Mouse (Mus musculus) gastrocnemius, adult 8-10 months (tissue): Measurements from ENCODE around the gene Gatad2a. TPM values are rescaled to one million over a fixed set of nuclear protein-coding genes. Genes with fewer than 3 reads are reported as not detected.
A peak's percentile ranks its signal among the peaks of the same experiment; 100 is the strongest.

Source experiments
- DNase-seq, 2 experiments: peaks; one replicate each; pipeline ENCODE4 v3.0.0; 2022; ENCODE audit warnings: low spot score in 2 of 2
- total RNA-seq, 4 experiments: library from RNA; stranded (reverse); gene quantifications; 2 replicates each; pipeline ENCODE4 v1.2.4; 2022

Gene Gatad2a
- total RNA-seq, 4 experiments from 2014 or later: 20.5 to 26.4 (median 25.2) TPM

DNA sequence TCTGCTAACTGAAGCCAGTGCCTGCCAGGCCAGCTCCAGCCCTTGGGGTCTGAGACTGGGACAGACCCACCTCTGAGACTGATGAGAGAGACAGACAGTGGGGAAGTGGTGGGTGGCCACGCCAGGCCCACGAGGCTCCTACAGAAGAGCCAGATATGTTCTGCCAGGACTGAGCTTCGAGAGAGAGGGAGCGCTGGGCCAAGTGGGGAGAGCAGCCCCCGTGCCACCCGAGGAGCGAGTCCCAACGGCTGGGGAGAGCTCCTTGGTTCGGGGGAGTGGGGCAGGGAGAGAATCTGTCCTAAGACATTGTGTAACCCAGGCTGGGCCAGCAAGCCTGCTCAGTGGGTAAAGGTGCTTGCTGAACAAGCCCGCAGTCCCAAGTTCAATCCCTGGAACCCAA, 119.2 kb downstream of the Gatad2a start:
- DNase-seq: no peak

DNA sequence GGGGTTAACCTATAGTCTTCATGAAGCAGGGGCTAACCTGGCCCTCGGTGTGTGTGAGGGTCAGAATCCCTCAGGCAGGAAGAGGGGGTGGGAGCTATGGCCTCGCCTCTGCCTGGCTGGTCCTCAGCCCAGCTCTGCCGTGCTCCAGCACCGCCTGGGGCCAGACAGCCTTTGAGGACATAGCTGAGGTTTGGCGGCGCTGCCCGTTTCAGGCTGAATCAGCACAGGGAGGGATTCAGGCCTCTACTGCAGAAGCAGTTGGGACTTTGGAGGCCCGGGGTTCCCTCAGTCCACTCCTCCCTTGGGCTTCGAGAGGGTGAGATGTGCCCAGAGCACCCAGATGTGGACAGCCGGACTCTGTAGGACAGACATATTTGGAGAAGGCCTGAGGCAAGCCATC, 120.1 kb downstream of the Gatad2a start:
- no peak for DNase-seq

DNA sequence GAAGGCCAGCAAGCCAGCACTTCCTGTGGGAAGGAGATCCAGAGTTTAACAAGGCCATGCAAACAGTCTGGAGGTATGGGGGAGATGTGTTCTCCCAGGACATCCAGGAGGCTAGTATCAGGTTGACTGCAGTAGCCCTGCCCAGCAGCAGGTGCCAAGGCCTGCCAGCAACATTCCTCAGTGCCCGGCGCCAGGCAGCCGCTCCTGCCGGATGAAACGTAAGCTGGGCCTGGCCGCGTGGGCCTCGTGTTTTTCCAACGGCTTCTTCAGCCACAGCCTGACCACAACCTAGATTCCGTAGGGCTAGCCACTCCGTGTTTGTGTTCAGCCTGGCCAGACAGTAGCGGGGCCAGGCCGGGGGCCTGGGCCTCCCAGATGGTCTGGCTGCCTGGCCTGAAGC, 121.5 kb downstream of the Gatad2a start:
- peak; percentile 61 to 77 for DNase-seq

DNA sequence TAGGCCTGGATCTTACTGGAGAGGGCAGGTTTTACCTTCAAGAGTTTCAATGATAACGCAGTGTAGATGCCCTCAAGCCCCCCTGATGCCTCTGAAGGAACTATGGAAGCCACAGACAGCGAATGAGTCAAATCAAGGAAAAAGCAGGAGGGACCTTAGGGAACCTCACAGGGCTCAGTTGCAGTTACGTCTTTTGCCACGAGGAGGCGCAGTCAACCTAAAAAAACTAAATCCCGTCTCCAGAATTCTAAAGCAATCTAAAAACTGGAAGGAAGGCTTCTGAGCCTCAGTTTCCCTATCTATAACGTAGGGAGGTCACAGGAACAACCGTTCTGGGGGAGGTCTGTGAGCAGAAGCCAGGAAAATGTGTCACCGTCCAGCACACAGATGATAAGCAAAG, 122.0 kb downstream of the Gatad2a start:
- peak in 1 of 2 experiments; percentile 48 for DNase-seq

DNA sequence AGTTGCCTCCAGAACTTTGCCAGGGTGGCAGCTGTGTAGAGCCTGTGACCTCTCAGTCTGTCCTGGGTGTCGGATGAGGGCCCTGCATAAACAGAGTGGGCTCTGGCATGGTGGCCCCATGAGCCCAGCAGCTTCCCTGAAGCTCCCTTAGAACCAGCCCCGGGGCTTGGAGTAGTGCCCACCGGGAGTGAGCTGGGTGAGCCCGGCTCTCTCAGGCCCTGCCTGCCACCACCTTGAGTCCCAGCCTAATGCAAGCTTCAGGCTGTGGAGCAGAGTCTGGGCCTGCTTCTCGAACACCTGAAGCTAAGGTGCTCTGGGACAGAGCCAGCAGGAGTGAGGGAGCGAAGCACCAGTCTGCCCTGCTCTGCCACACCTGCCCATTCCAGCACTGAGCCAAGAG, 125.3 kb downstream of the Gatad2a start:
- DNase-seq: no peak

DNA sequence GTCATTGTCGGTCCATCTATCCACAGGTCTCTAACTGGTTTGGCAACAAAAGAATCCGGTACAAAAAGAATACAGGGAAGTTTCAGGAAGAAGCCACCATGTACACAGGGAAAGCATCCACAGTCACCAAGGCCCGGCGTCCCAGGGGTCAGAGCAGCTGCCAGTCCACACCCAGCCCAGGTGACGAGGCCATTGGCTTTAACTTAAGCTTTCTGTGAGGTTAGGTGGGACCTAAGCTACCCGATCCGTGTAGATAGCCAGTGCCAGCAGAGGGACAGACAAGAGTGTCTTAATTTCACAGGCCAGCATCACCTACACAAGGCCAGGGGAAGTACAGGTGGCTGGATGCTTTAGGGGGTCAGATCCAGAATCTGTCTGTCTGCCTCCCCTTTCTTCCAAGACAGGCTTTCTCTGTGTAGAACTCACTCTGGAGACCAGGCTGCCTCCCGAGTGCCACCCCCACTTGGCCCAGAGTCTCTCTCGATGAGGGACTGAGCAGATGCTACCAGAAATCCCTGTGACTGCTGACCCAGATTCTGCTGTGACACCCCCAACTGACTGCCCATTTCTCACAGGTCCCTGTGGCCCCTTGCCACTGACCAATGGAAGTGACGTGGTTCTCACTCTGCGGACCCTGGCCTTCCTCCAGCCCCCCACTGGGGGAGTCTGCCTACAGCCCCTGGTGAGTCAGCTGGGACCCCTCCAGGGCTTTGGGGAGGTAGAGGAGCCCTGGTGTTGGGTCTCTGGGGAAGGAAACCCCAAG, 126.0 kb downstream of the Gatad2a start:
- DNase-seq: no peak

DNA sequence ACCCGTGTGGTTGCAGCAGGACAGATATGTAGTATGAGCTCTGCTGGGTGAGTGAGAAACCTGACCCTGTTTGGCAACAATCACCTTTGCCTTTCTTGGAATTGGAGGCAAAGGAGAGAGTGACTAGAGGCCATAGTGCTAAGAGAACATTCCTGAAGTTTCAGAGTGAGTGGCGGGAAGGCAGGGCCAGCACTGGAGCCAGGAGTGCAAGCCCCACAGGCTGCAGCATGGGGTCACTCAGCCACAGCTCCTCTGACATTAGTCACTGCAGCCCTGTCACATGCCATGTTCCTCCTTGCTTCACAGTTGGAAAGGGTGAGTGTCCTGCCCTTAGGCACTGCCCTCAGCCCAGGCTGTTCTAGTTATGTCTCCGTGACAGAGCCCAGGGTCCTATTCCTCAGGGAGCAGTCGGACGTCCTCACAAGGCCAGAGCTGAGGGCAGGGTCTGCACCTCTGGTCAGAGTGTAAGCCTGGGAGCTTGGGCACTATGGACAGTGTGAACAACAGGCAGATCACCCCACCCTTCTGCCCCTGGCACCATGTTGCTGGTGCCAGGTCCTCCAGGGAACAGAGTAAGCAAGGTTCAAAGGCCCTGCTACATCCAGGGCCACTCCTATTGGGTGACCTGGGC, 128.4 kb downstream of the Gatad2a start:
- no peak for DNase-seq

DNA sequence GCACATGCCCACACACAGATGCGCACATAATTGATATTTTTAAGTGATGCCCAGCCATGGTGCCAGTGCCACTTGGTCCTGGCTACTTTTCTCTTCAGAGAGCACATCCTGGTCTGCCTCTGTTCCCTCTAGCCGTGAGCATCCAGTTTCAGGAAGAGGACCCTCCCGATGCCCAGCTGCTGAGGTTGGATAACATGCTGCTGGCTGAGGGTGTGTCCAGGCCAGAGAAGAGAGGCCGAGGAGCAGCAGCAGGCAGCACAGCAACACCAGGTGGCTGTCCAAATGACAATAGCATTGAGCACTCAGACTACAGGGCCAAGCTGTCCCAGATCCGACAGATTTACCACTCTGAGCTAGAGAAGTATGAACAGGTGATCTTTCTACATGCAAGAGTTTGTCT, 132.0 kb downstream of the Gatad2a start:
- DNase-seq: no peak

DNA sequence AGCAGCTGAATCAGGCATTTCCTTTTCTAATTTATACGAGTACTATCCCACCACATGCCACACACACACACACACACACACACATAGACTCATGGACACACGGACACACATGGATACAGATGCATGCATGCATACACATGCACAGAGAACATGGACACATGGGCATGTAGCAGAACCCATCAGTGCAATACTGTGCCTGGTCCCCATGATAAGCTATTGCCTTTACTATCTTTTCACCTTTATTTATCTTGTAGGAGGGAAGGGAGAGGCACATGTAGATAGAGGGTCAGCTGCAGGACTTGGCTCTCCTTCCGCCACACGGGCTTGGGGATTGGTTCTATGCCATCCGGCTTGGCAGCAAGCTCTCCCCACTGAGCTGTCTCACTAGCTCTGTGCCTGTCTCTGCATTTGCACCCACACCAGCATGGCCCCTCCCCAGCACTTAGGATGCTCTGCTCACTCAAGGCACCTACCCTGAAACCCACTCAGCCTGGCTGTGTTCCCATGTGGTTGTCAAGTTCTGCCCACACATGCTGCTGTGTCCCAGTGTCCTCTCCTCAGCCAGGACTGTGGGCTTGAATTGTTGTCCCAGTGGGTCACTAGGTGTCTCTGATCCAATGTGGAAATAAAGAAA, 132.7 kb downstream of the Gatad2a start:
- no peak for DNase-seq

DNA sequence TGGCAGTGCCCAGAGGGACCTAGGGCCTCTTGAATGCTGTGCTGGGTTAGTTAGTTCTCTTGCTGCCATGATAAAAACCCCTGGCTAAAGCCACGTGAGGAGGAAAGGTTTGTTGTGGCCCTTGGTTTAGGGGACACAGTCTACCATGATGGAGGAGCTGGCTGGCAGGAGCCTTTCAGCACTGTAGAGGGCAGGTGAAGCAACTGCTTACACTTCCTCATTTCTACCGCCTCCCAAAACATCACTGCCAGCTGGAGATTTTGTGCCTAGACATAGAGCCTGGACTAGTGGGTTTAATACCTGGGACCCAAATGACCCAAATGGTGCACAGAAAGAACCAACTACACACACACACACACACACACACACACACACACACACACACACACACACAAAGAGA, 134.9 kb downstream of the Gatad2a start:
- DNase-seq: no peak

DNA sequence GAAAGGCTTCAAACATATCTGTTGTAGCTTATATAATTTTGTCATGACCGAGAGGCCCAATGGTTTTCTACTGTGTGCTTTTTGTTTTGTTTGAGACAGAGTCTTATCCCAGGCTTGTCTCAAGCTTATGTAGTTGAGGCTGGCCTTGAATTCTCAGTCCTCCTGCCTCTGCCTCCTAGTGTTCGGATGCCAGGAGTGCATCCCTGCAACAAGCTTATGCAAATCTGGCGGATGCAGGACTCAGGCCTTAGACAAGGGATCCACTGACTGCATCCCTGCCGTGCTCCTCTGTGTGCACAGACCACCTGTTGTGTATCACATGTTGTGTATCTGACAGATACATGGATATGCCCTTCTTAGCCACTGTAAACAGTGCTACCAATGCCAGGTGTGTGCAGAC, 135.4 kb downstream of the Gatad2a start:
- no peak for DNase-seq

Other genes starting within 250 kb of the Gatad2a start
- gene Zfp963, start 246.4 kb downstream of the Gatad2a start, total RNA-seq: 1 to 10 TPM; 2.6 to 3.9 (median 3.2) TPM
- gene Gm20422, start 221.5 kb downstream of the Gatad2a start, total RNA-seq: 1 to 10 TPM; 1.3 to 3.0 (median 1.7) TPM
- 1 to 10 TPM; 6.7 to 9.7 (median 8.8) TPM for gene Atp13a1, start 205.2 kb downstream of the Gatad2a start, total RNA-seq
- gene Zfp866, start 205.2 kb downstream of the Gatad2a start, total RNA-seq: 10 to 100 TPM; 11.1 to 16.1 (median 12.4) TPM
- 1 to 10 TPM; 2.7 to 5.3 (median 3.5) TPM for gene Gmip, start 187.7 kb downstream of the Gatad2a start, total RNA-seq
- gene Lpar2, start 174.0 kb downstream of the Gatad2a start, total RNA-seq: under 1 TPM in 3 of 4 experiments, not detected in 1; 0.07 to 0.13 (median 0.07) TPM
- gene Pbx4, start 163.9 kb downstream of the Gatad2a start, total RNA-seq: not detected
- gene Cilp2, start 108.7 kb downstream of the Gatad2a start, total RNA-seq: 1 to 10 TPM; 1.2 to 6.0 (median 2.1) TPM
- gene Tssk6, start 94.2 kb downstream of the Gatad2a start, total RNA-seq: not detected
- gene Ndufa13, start 93.8 kb downstream of the Gatad2a start, total RNA-seq: 100 to 1,000 TPM; 248 to 328 (median 285) TPM
- gene Yjefn3, start 93.7 kb downstream of the Gatad2a start, total RNA-seq: 10 to 100 TPM in 3 of 4 experiments, 1 to 10 TPM in 1; 8.2 to 10.8 (median 10.5) TPM
- 10 to 100 TPM; 23.1 to 26.1 (median 24.6) TPM for gene Mau2, start 46.4 kb upstream of the Gatad2a start, total RNA-seq
- gene Sugp1, start 46.4 kb upstream of the Gatad2a start, total RNA-seq: 10 to 100 TPM; 16.7 to 20.4 (median 18.1) TPM
- gene Tm6sf2, start 76.5 kb upstream of the Gatad2a start, total RNA-seq: under 1 TPM; 0.17 to 0.48 (median 0.35) TPM
- under 1 TPM in 1 of 4 experiments, not detected in 3; 0.08 TPM for gene Hapln4, start 87.1 kb upstream of the Gatad2a start, total RNA-seq
- gene Ncan, start 124.5 kb upstream of the Gatad2a start, total RNA-seq: under 1 TPM in 3 of 4 experiments, not detected in 1; 0.05 to 0.11 (median 0.08) TPM
- gene Nr2c2ap, start 134.9 kb upstream of the Gatad2a start, total RNA-seq: 1 to 10 TPM; 4.1 to 6.5 (median 4.6) TPM
- gene Rfxank, start 142.8 kb upstream of the Gatad2a start, total RNA-seq: 10 to 100 TPM in 1 of 4 experiments, 1 to 10 TPM in 3; 8.5 to 10.6 (median 9.1) TPM
- 10 to 100 TPM in 3 of 4 experiments, 1 to 10 TPM in 1; 9.8 to 14.9 (median 14.1) TPM for gene Borcs8, start 143.1 kb upstream of the Gatad2a start, total RNA-seq
- gene Mef2b, start 143.3 kb upstream of the Gatad2a start, total RNA-seq: under 1 TPM in 3 of 4 experiments, not detected in 1; 0.32 to 0.36 (median 0.34) TPM
- gene Tmem161a, start 176.0 kb upstream of the Gatad2a start, total RNA-seq: 10 to 100 TPM; 77.0 to 87.6 (median 85.9) TPM
- gene Slc25a42, start 215.9 kb upstream of the Gatad2a start, total RNA-seq: 10 to 100 TPM; 27.4 to 34.4 (median 31.1) TPM
- 10 to 100 TPM; 41.1 to 50.5 (median 42.9) TPM for gene Sugp2, start 237.8 kb upstream of the Gatad2a start, total RNA-seq
- 1 to 10 TPM; 5.5 to 8.7 (median 7.6) TPM for gene Armc6, start 238.1 kb upstream of the Gatad2a start, total RNA-seq